Mouse (Mus musculus) MEL (cell line): ENCODE measurements around the gene Tnfrsf11a. TPM values are rescaled to one million over a fixed set of nuclear protein-coding genes. Genes with fewer than 3 reads are reported as not detected.

Experiments used
- DNase-seq: peaks from one replicate; pipeline ENCODE4 v3.0.0; 2011; ENCODE audit warnings: low read depth, low spot score
- H3K27ac ChIP-seq: 2 replicates; pipeline ENCODE4 v1.5.1; 2012; ENCODE audit warnings: low read depth, mild to moderate bottlenecking, control low read depth, low read length, moderate library complexity; ENCODE audit not compliant: control insufficient read depth
- H3K27me3 ChIP-seq, 2 experiments: fragments of 150-350 bp in 1 of 2; sonication (generic) in 1 of 2; 2 replicates each; pipeline ENCODE4 v1.6.1; 2012; ENCODE audit warnings: low read length in 2 of 2, mild to moderate bottlenecking in 2 of 2, improper control_type of control experiment in 1 of 2, moderate library complexity in 1 of 2; ENCODE audit not compliant: insufficient read depth in 2 of 2, control insufficient read depth in 1 of 2
- H3K36me3 ChIP-seq, 2 experiments: 2 replicates each; pipeline ENCODE4 v1.6.1; 2012 to 2014; ENCODE audit warnings: low read length in 2 of 2, improper control_type of control experiment in 1 of 2, inconsistent platforms in 1 of 2, mild to moderate bottlenecking in 1 of 2; ENCODE audit not compliant: insufficient read depth in 2 of 2, control insufficient read depth in 1 of 2
- H3K4me1 ChIP-seq, 2 experiments: fragments of 150-350 bp in 1 of 2; sonication (generic) in 1 of 2; 2 replicates each; pipeline ENCODE4 v1.6.1; 2012; ENCODE audit warnings: low read length in 2 of 2, improper control_type of control experiment in 1 of 2, mild to moderate bottlenecking in 1 of 2; ENCODE audit not compliant: insufficient read depth in 2 of 2, control insufficient read depth in 1 of 2
- H3K4me3 ChIP-seq, 2 experiments: fragments of 150-350 bp in 1 of 2; sonication (generic) in 1 of 2; 2 replicates each; pipeline ENCODE4 v1.5.1; 2012; ENCODE audit warnings: low read depth in 2 of 2, low read length in 2 of 2, mild to moderate bottlenecking in 2 of 2, moderate library complexity in 2 of 2, control low read depth in 1 of 2, improper control_type of control experiment in 1 of 2; ENCODE audit not compliant: control insufficient read depth in 1 of 2, insufficient read depth in 1 of 2
- H3K79me2 ChIP-seq: 2 replicates; pipeline ENCODE4 v1.6.1; 2012; ENCODE audit warnings: mild to moderate bottlenecking, low read length, moderate library complexity; ENCODE audit not compliant: control insufficient read depth, poor library complexity, insufficient read depth
- H3K9ac ChIP-seq: 2 replicates; pipeline ENCODE4 v1.6.1; 2012; ENCODE audit warnings: low read depth, mild to moderate bottlenecking, control low read depth, low read length, moderate library complexity; ENCODE audit not compliant: control insufficient read depth, poor library complexity, severe bottlenecking
- H3K9me3 ChIP-seq: fragments of 150-350 bp; sonication (generic); replicated peaks from 2 replicates; pipeline ENCODE4 v1.6.1; 2012; ENCODE audit warnings: mild to moderate bottlenecking, low read length, improper control_type of control experiment, moderate library complexity; ENCODE audit not compliant: insufficient read depth
- BHLHE40 ChIP-seq: IDR thresholded peaks from 2 replicates; pipeline ENCODE4 v1.6.1; 2012; ENCODE audit warnings: low read depth, mild to moderate bottlenecking, inconsistent platforms, low read length, improper control_type of control experiment, borderline replicate concordance
- CHD1 ChIP-seq: IDR thresholded peaks from 2 replicates; pipeline ENCODE4 v1.6.1; 2012; ENCODE audit warnings: low read depth, mild to moderate bottlenecking, inconsistent platforms, low read length, improper control_type of control experiment
- CHD2 ChIP-seq: IDR thresholded peaks from 2 replicates; pipeline ENCODE4 v1.6.1; 2011; ENCODE audit warnings: low read length, improper control_type of control experiment
- CTCF ChIP-seq, 3 experiments: IDR thresholded peaks in 2 of 3; conservative IDR thresholded peaks in 1 of 3; 2 replicates each; pipeline ENCODE4 v1.5.1; 2011 to 2012; ENCODE audit warnings: low read length in 3 of 3, low read depth in 2 of 3, mild to moderate bottlenecking in 2 of 3, improper control_type of control experiment in 1 of 3, inconsistent platforms in 1 of 3, mixed read lengths in 1 of 3, moderate library complexity in 1 of 3; ENCODE audit not compliant: control insufficient read depth in 1 of 3, insufficient read depth in 1 of 3, poor library complexity in 1 of 3, severe bottlenecking in 1 of 3
- EP300 ChIP-seq, 2 experiments: IDR thresholded peaks; 2 replicates each; pipeline ENCODE4 v1.6.1; 2011; ENCODE audit warnings: improper control_type of control experiment in 2 of 2, low read length in 2 of 2, low read depth in 1 of 2, mild to moderate bottlenecking in 1 of 2
- GABPA ChIP-seq: IDR thresholded peaks from 2 replicates; pipeline ENCODE4 v1.6.1; 2012; ENCODE audit warnings: low read depth, mild to moderate bottlenecking, inconsistent platforms, low read length, improper control_type of control experiment, moderate library complexity
- JUND ChIP-seq: IDR thresholded peaks from 2 replicates; pipeline ENCODE4 v1.6.1; 2011; ENCODE audit warnings: low read depth, mild to moderate bottlenecking, improper control_type of control experiment, low read length
- MAX ChIP-seq: IDR thresholded peaks from 2 replicates; pipeline ENCODE4 v1.6.1; 2011; ENCODE audit warnings: low read length, improper control_type of control experiment
- MAZ ChIP-seq: IDR thresholded peaks from 2 replicates; pipeline ENCODE4 v1.6.1; 2012; ENCODE audit warnings: low read depth, mild to moderate bottlenecking, inconsistent platforms, low read length, improper control_type of control experiment
- MEF2A ChIP-seq: IDR thresholded peaks from 2 replicates; pipeline ENCODE4 v1.6.1; 2014; ENCODE audit warnings: low read depth, mild to moderate bottlenecking, inconsistent platforms, low read length, improper control_type of control experiment; ENCODE audit not compliant: poor library complexity, insufficient replicate concordance, severe bottlenecking; ENCODE audit errors: extremely low read depth
- MYC ChIP-seq: IDR thresholded peaks from 2 replicates; pipeline ENCODE4 v1.6.1; 2011; ENCODE audit warnings: low read depth, mild to moderate bottlenecking, low read length, improper control_type of control experiment, moderate library complexity
- NELFE ChIP-seq: IDR thresholded peaks from 2 replicates; pipeline ENCODE4 v1.6.1; 2011; ENCODE audit warnings: low read depth, low read length, improper control_type of control experiment
- POLR2AphosphoS2 ChIP-seq: IDR thresholded peaks from 2 replicates; pipeline ENCODE4 v1.6.1; 2011; ENCODE audit warnings: low read length, improper control_type of control experiment
- POLR2AphosphoS5 ChIP-seq: IDR thresholded peaks from 2 replicates; pipeline ENCODE4 v1.6.1; 2012; ENCODE audit warnings: low read depth, borderline replicate concordance, mild to moderate bottlenecking, inconsistent platforms, low read length, moderate library complexity, mixed read lengths
- SIN3A ChIP-seq: IDR thresholded peaks from 2 replicates; pipeline ENCODE4 v1.6.1; 2012; ENCODE audit warnings: low read length, improper control_type of control experiment, inconsistent platforms
- SMC3 ChIP-seq: IDR thresholded peaks from 2 replicates; pipeline ENCODE4 v1.6.1; 2011; ENCODE audit warnings: low read depth, low read length, improper control_type of control experiment
- TAL1 ChIP-seq: IDR thresholded peaks from 2 replicates; pipeline ENCODE4 v1.6.1; 2012; ENCODE audit warnings: mild to moderate bottlenecking, inconsistent platforms, low read length, moderate library complexity, mixed read lengths
- TBP ChIP-seq: IDR thresholded peaks from 2 replicates; pipeline ENCODE4 v1.8.0; 2011; ENCODE audit warnings: low read depth, low read length, improper control_type of control experiment
- USF2 ChIP-seq, 2 experiments: IDR thresholded peaks; 2 replicates each; pipeline ENCODE4 v1.6.1; 2011 to 2012; ENCODE audit warnings: improper control_type of control experiment in 2 of 2, low read length in 2 of 2, borderline replicate concordance in 1 of 2, inconsistent platforms in 1 of 2, low read depth in 1 of 2, mild to moderate bottlenecking in 1 of 2; ENCODE audit not compliant: insufficient read depth in 1 of 2
- ZC3H11A ChIP-seq: IDR thresholded peaks from 2 replicates; pipeline ENCODE4 v1.6.1; 2012; ENCODE audit warnings: low read depth, mild to moderate bottlenecking, inconsistent platforms, low read length, improper control_type of control experiment
- ZKSCAN1 ChIP-seq: IDR thresholded peaks from 2 replicates; pipeline ENCODE4 v1.6.1; 2012; ENCODE audit warnings: low read depth, mild to moderate bottlenecking, inconsistent platforms, low read length, improper control_type of control experiment, moderate library complexity
- ZMIZ1 ChIP-seq: IDR thresholded peaks from 2 replicates; pipeline ENCODE4 v1.6.1; 2012; ENCODE audit warnings: low read depth, mild to moderate bottlenecking, inconsistent platforms, low read length, improper control_type of control experiment, moderate library complexity
- ZNF384 ChIP-seq: IDR thresholded peaks from 2 replicates; pipeline ENCODE4 v1.6.1; 2012; ENCODE audit warnings: low read depth, mild to moderate bottlenecking, inconsistent platforms, low read length, improper control_type of control experiment
- polyA plus RNA-seq, 2 experiments: library from polyadenylated mRNA; stranded (reverse) in 1 of 2; unstranded in 1 of 2; fragments of >175 nt in 1 of 2; fragments of >200 nt in 1 of 2; gene quantifications; 2 replicates each; pipeline versions ENCODE4 v1.2.1 to v1.2.4; 2012; ENCODE audit warnings: low replicate concordance in 2 of 2, low read depth in 1 of 2; ENCODE audit not compliant: insufficient read length in 2 of 2, insufficient read depth in 1 of 2, missing spikeins in 1 of 2
- total RNA-seq: library from RNA; depleted of rRNA; stranded (reverse); fragments of 300-350 nt; gene quantifications from 2 replicates; pipeline ENCODE4 v1.2.3, GENCODE M21; 2012

Gene Tnfrsf11a
- total and polyA plus RNA-seq, 3 experiments: not detected

DNA sequence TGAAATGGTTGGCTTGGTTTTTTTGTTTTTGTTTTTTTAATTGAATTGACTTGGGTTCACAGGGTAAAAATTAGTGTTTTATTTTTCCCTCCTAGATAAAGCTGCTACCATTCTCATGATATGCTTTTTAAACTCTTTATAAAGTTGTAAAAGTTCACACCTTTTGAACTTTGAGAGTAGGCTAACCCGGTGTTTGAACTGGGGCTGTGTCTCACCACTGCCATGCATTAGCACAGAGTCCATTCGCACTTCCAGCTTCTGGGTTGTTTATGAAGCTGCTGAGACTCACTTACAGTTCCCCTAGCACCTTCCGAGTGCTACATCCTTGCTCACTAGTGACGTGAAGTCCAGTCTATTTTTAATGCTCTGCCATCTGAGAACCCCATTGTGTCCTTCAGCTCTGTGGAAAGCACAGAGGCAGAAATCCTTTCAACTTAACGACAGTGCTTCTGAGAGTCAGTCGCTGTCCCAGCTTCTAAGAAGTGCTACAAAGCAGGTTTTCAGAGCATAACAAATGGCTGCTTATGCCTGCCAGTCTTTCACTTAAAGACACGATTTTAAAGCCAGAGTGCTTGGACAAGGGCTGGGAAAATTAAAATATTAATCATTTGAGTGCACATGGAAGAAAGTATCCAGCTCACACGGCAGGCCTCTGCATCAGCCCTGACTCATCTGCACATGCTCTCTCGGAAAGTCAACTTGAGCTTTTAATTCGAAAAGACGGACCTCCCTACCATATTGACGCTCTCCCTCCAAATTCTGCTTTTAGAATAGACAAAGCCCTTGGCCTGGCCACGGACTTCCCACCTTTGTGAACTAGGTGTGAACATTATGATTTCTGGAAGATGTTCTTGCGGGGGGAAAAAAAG is 34.1 kb downstream of the Tnfrsf11a start:
- Histone ChIP-seq H3K9ac (no peak overlapping the region), H3K36me3 (peaks cover 0 to 3% of the 10 kb centered on the region in 2 experiments; a peak in 1 of 4 replicates), H3K79me2 (no peaks in the 10 kb centered on the region), H3K9me3 (no peaks in the 10 kb centered on the region), H3K27ac (no peak overlapping the region), H3K27me3 (no peaks in the 10 kb centered on the region), H3K4me1 (peaks cover 2 to 3% of the 10 kb centered on the region in 2 experiments; a peak in 2 of 4 replicates), H3K4me3 (no peak overlapping the region)
- DNase-seq: no peak
- TF ChIP-seq ZMIZ1 (no peak), TAL1 (no peak), TBP (no peak), SIN3A (no peak), GABPA (no peak), BHLHE40 (no peak), CHD1 (no peak), CTCF (IDR thresholded peaks at IDR 0.05 in 2 of 3, conservative IDR thresholded peaks at IDR 0.05 in 1 of 3; ENCODE audit: control insufficient read depth in 1 of 3, insufficient read depth in 1 of 3, low read depth in 2 of 3, low read length in 3 of 3, poor library complexity in 1 of 3, severe bottlenecking in 1 of 3) (no peak), ZKSCAN1 (no peak), USF2 (IDR thresholded peaks at IDR 0.05; ENCODE audit: borderline replicate concordance in 1 of 2, insufficient read depth in 1 of 2, low read depth in 1 of 2, low read length in 2 of 2) (no peak), POLR2AphosphoS2 (no peak), MYC (no peak), MEF2A (no peak), EP300 (IDR thresholded peaks at IDR 0.05; ENCODE audit: low read depth in 1 of 2, low read length in 2 of 2) (no peak), ZC3H11A (no peak), CHD2 (no peak), NELFE (no peak), MAX (no peak), SMC3 (no peak)

DNA sequence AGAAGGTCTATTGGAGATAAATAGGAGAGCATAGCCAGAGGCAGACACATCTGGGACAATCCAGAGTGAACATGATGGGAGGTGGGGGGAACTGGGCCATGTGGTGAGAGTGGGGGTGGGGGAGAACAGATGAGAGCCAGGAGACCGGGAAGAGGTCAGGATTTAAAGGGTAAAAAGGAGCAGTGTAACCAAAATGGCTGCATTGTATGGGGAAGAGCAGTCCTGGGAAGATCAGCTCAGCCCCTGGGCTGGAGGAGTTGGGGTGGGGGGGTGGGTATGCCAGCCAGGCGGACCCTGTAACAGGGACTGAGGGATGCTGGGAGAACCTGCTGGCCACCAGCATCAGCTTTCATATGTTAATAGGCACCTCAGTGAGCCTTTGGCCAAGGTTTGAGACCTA is 34.8 kb downstream of the Tnfrsf11a start:
- TF ChIP-seq POLR2AphosphoS5 (no peak), BHLHE40 (no peak), ZMIZ1 (no peak), ZNF384 (no peak), MAZ (no peak), NELFE (no peak), JUND (no peak), CHD1 (no peak)
- TF ChIP-seq, all 39 proteins: peak for 0
- no peaks in the 10 kb centered on the region for H3K9me3 ChIP-seq
- peaks cover 0 to 3% of the 10 kb centered on the region in 2 experiments; a peak in 1 of 4 replicates for H3K36me3 ChIP-seq
- H3K79me2 ChIP-seq: no peaks in the 10 kb centered on the region
- H3K9ac ChIP-seq: no peak overlapping the region
- no peak overlapping the region for H3K27ac ChIP-seq
- no peak for DNase-seq
- peaks cover 2 to 3% of the 10 kb centered on the region in 2 experiments; a peak in 2 of 4 replicates for H3K4me1 ChIP-seq
- H3K4me3 ChIP-seq: no peak overlapping the region
- no peaks in the 10 kb centered on the region for H3K27me3 ChIP-seq
